Mouse (Mus musculus) embryonic stem cell, embryonic (primary cell): ENCODE measurements around the gene Lamtor2.

Experiments used
- CTCF ChIA-PET, 4 experiments: fragments of 300-600 bp in 2 of 4; fragments of 350-600 bp in 2 of 4; sonication (Branson Sonifier 250); formaldehyde crosslinking; loops; one replicate each; lab custom pipeline; 2022; ENCODE audit warnings: inconsistent platforms in 2 of 4; lab: Charles Lee
- POLR2A ChIA-PET, 4 experiments: fragments of 300-600 bp in 2 of 4; fragments of 350-600 bp in 2 of 4; sonication (Branson Sonifier 250); formaldehyde crosslinking; loops; one replicate each; lab custom pipeline; 2022; ENCODE audit warnings: antibody characterized with exemption in 4 of 4, inconsistent platforms in 1 of 4; lab: Charles Lee

Gene Lamtor2

GRCm38 (mm10) chr3:88552676-88553524 lies at the start of gene Lamtor2:
Gene Lamtor2 (minus strand): TSS chr3:88553074.
- POLR2A ChIA-PET: interaction anchor here (0.5 to 69.6 kb wide), 91 partner anchors 2 to 904 kb away, joined by 3 to 2954 read pairs (median 5); partner anchors contain the start of genes Mex3a (in 4 of the 4), Ssr2 (in 4 of the 4), Pmf1 (in 3 of the 4) and Smg5 (in 2 of the 4)
- CTCF ChIA-PET: interaction anchor here (0.6 to 2.5 kb wide), 26 partner anchors 8 to 1529 kb away, joined by 3 to 12 read pairs (median 4); partner anchors contain the start of gene Lmna (in 1 of the 4)

DNA sequence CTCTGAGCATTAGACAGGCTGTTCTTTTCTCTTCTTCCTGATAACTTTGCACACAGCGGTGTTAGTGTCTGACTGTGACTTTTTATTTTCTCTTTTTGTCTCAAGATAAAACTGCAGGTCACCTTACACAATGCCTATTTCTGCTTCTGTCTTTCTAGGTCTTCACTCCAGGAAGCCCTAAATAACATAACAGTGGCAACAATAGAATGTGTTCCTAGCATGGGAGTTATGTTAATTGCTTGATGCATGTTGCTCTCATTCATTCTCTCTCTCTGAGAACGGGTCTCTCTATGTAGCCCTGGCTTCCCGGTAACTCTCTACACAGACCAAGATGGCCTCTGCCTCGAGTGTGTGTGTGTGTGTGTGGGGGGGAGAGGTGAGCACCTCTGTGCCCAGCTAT lies 49.6 kb upstream of the Lamtor2 start:
- CTCF ChIA-PET: interaction anchor here in 2 of 4 experiments (1.1 to 4.3 kb wide), 6 partner anchors 10 to 77 kb away, joined by 4 to 40 read pairs (median 8); no protein-coding TSS in a partner anchor
- POLR2A ChIA-PET: interaction anchor here in 3 of 4 experiments (0.6 to 7.6 kb wide), 13 partner anchors 10 to 48 kb away, joined by 3 to 97 read pairs (median 18); partner anchors contain the start of gene Ssr2 (in 1 of the 3)

GRCm38 (mm10) chr3:88596547-88596946 lies 43.7 kb upstream of the Lamtor2 start:
- POLR2A ChIA-PET: interaction anchor here in 3 of 4 experiments (0.7 to 63.4 kb wide), 14 partner anchors 9 to 112 kb away, joined by 3 to 2954 read pairs (median 4); partner anchors contain the start of genes Arhgef2 (in 2 of the 3), Ssr2 (in 2 of the 3), Khdc4 (in 1 of the 3) and Lamtor2 (in 1 of the 3)
- CTCF ChIA-PET: interaction anchor here in 2 of 4 experiments (0.6 to 2.6 kb wide), 3 partner anchors 10 to 131 kb away, joined by 3 to 7 read pairs (median 3); no protein-coding TSS in a partner anchor

DNA sequence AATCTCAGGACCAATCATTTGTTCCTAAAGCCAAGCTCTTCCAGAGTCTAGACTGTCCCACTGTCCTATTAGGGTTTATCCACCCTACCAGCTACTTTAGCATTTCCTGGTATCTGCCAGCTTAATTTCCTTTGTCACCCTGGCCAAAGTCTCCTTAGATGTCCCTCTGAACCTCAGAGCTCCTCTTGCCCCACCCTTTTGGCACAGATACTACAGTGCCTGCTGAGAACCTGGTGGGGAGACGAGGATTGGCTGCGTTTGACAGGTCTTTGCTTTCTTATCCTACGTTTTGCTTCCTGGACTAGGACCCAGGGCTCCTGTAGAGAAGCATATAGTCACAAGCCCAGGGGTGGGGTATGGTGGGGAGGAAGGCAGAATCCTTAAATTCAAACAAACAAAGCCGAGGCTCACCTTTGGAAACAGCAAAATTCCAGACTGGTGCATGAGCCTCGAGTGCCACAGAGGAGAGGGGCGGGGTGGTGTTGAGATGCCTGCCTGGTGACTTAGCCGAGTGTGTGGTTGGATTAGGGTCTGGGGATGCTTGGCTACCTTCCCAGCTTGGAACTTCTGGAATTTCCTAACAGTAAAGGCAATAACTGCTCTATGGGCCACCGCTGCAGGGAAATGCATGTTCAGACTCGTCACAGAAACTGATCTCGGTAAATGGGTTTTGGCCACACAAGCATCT lies 41.2 kb upstream of the Lamtor2 start:
- CTCF ChIA-PET: interaction anchor here (0.5 to 5.0 kb wide), 8 partner anchors 10 to 608 kb away, joined by 3 to 40 read pairs (median 6); partner anchors contain the start of gene Arhgef2 (in 1 of the 4)

DNA sequence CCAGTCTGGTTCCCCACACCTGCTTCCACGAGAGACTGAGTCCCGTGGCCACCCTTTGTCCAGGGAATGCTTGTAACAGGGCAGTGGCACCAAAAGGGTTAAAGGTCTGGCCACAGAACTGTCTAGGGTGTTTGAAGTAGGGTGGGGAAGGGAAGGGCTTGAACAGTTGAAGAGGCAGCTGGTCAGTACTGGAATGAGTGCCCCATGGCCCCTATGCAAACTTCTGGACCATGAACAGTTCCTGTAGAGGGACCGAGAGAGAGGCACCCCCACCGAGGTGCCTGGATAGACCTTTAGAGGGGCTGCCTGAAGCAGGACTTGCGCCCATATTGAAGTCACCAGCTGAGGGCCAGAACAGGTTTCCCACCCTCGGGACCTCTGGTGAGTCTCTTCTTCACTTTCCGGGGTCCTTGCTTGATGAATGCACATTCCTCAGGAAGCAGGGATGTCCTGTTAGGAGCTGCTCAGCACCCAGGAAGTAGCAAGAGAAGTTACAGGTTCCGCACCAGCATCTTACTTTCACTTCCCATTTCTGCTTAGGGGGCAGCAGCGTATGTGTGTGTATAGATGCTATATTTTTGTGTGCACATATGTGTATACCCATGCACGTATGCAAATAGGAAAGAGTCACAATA lies 40.2 kb upstream of the Lamtor2 start:
- ChIA-PET CTCF (interaction anchor here (0.5 to 5.0 kb wide), 24 partner anchors 8 to 702 kb away, joined by 3 to 40 read pairs (median 4); partner anchors contain the start of genes Arhgef2 (in 1 of the 4), Lamtor2 (in 1 of the 4), Rab25 (in 1 of the 4) and Ubqln4 (in 1 of the 4)), POLR2A (interaction anchor here in 3 of 4 experiments (0.5 to 63.4 kb wide), 32 partner anchors 7 to 418 kb away, joined by 3 to 2954 read pairs (median 4); partner anchors contain the start of genes Rab25 (in 3 of the 3), Ssr2 (in 3 of the 3), Lamtor2 (in 2 of the 3) and Ubqln4 (in 2 of the 3))

More for the DNA sequence above, 41.2 kb upstream of the Lamtor2 start:
- POLR2A ChIA-PET: interaction anchor here in 3 of 4 experiments (0.5 to 63.4 kb wide), 17 partner anchors 9 to 419 kb away, joined by 3 to 2954 read pairs (median 5); partner anchors contain the start of genes Lamtor2 (in 3 of the 3), Ssr2 (in 3 of the 3), Ubqln4 (in 3 of the 3) and Rab25 (in 2 of the 3)

DNA sequence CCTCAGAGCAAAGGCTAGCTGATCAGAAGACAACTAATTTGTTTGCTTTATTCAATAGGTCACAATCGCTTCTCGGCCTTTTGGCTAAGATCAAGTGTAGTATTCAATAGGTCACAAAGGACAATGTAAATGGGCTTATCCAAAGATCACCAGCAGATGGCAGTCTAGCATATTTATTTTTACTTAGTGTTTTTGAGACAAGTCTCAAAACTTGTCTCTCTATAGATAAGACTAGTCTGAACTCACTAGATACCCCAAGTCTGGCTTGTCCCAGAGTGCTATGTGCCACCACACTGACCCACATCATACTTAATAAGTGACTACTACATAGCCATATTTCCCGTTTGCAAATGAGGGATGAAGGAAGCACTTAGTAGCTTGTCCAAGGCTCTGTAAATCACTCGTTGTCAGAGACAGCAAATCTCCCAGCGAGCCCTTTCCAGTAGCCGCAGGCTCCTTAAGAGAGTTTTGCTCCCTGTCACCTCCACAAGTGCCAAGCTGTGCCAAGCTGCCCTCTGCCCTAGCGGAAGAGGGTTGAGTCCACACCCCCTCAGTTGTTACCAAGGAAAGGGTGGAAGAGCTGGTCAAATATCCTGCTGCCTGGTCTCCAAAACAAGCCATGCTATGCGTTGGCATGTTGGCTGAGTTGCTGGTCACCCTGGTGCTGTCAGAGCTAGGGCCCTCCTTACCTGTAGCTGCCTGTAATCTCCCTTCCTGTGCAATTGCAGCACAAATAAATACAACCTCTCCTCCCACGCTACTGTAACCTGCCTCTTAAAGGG lies 39.3 kb upstream of the Lamtor2 start:
- ChIA-PET CTCF (interaction anchor here (0.6 to 5.0 kb wide), 27 partner anchors 9 to 702 kb away, joined by 3 to 40 read pairs (median 5); partner anchors contain the start of genes Arhgef2 (in 1 of the 4), Lamtor2 (in 1 of the 4), Rab25 (in 1 of the 4) and Ubqln4 (in 1 of the 4)), POLR2A (interaction anchor here (0.5 to 63.4 kb wide), 44 partner anchors 8 to 249 kb away, joined by 3 to 2954 read pairs (median 4); partner anchors contain the start of genes Lamtor2 (in 3 of the 4), Rab25 (in 3 of the 4), Ssr2 (in 3 of the 4) and Ubqln4 (in 2 of the 4))

- ChIA-PET POLR2A (interaction anchor here (0.6 to 63.4 kb wide), 43 partner anchors 8 to 778 kb away, joined by 3 to 2954 read pairs (median 5); partner anchors contain the start of genes Lamtor2 (in 3 of the 4), Ssr2 (in 3 of the 4), Rab25 (in 2 of the 4) and Ubqln4 (in 2 of the 4)), CTCF (interaction anchor here (0.5 to 5.0 kb wide), 15 partner anchors 13 to 174 kb away, joined by 3 to 40 read pairs (median 6); partner anchors contain the start of gene Arhgef2 (in 1 of the 4))
These were observed 38.2 kb upstream of the Lamtor2 start for GRCm38 (mm10) chr3:88591044-88591443.

DNA sequence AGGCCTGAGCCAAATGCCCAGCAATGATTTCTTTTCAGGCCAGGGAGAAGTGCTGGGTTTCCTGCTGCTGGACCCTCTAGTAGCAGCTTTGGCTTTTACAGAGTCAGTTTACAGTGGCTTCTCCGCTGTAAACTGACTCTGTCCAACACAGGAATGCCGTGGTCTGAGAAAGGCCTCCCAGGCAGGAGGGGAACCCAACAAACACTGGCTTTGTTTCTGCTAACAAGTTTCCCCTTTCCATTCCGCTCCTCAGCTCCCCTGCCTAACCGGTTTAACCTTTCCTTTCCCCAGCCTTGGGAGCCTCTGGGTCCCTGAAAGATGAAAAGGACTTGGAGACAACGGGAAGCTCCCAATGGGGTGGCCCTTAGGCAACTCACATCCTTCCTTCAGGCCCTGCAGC lies 37.4 kb upstream of the Lamtor2 start:
- ChIA-PET POLR2A (interaction anchor here (0.6 to 63.4 kb wide), 35 partner anchors 9 to 778 kb away, joined by 3 to 2954 read pairs (median 5); partner anchors contain the start of genes Ssr2 (in 4 of the 4), Lamtor2 (in 3 of the 4), Ubqln4 (in 2 of the 4) and Khdc4 (in 1 of the 4)), CTCF (interaction anchor here in 3 of 4 experiments (0.7 to 5.0 kb wide), 9 partner anchors 13 to 183 kb away, joined by 3 to 40 read pairs (median 6); partner anchors contain the start of gene Arhgef2 (in 1 of the 3))

DNA sequence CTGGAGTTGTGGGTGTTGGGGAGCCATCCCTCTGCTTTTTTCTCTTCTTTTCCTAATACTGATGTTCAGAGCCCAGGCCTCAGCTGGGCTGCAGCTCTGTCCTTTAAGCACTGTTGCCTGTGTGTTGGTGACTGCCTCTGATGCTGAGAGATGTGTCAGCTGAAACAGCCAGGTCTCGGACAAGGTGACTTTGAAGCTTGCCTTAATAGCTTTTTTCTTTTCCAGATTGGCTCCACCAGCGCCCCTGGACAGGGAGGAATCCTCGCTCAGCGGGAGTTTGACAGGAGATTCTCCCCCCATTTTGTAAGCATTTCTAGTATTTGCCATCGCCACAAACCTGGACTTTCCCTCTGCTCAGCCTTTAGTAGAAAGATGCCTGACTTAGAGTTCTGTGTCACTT lies 33.8 kb upstream of the Lamtor2 start:
- CTCF ChIA-PET: interaction anchor here (0.6 to 3.3 kb wide), 14 partner anchors 12 to 505 kb away, joined by 3 to 11 read pairs (median 4); partner anchors contain the start of genes Lamtor2 (in 1 of the 4), Lmna (in 1 of the 4) and Ubqln4 (in 1 of the 4)
- POLR2A ChIA-PET: interaction anchor here (0.6 to 69.6 kb wide), 56 partner anchors 10 to 409 kb away, joined by 3 to 2954 read pairs (median 5); partner anchors contain the start of genes Ssr2 (in 4 of the 4), Rab25 (in 3 of the 4), Arhgef2 (in 2 of the 4) and Lamtor2 (in 2 of the 4)

DNA sequence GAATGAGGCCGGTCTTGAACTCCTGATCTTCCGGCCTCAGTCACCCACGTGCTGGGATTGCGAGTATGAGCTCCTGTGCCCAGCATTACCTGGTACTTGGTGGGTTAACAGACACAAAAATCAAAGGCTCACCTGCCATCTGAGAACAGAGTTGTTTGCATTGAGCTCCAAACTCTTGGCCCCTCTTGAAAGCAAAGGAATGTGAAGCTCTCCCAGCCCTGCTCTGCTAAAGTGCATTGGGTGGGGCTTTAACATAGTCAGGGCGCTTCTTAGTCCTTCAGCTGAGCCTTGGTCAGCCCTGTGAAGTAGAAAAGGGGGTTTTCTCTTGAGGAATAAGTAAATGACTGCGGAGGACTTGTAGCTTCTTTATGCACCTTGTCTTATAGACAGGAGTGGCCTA lies 32.9 kb upstream of the Lamtor2 start:
- POLR2A ChIA-PET: interaction anchor here (0.6 to 69.6 kb wide), 52 partner anchors 9 to 796 kb away, joined by 3 to 2954 read pairs (median 5); partner anchors contain the start of genes Ssr2 (in 4 of the 4), Arhgef2 (in 2 of the 4), Lamtor2 (in 2 of the 4) and Rab25 (in 2 of the 4)
- CTCF ChIA-PET: interaction anchor here (0.6 to 3.3 kb wide), 13 partner anchors 13 to 56 kb away, joined by 3 to 11 read pairs (median 5); partner anchors contain the start of genes Lamtor2 (in 1 of the 4) and Ubqln4 (in 1 of the 4)

GRCm38 (mm10) chr3:88579454-88580117 lies 26.7 kb upstream of the Lamtor2 start:
- CTCF ChIA-PET: interaction anchor here in 2 of 4 experiments (0.6 to 1.5 kb wide), 2 partner anchors 25 to 27 kb away, joined by 3 read pairs; partner anchors contain the start of gene Lamtor2 (in 1 of the 2)
- POLR2A ChIA-PET: interaction anchor here in 3 of 4 experiments (1.4 to 69.6 kb wide), 19 partner anchors 9 to 244 kb away, joined by 4 to 2954 read pairs (median 11); partner anchors contain the start of genes Lamtor2 (in 3 of the 3), Ubqln4 (in 3 of the 3), Arhgef2 (in 2 of the 3) and Lmna (in 1 of the 3)

DNA sequence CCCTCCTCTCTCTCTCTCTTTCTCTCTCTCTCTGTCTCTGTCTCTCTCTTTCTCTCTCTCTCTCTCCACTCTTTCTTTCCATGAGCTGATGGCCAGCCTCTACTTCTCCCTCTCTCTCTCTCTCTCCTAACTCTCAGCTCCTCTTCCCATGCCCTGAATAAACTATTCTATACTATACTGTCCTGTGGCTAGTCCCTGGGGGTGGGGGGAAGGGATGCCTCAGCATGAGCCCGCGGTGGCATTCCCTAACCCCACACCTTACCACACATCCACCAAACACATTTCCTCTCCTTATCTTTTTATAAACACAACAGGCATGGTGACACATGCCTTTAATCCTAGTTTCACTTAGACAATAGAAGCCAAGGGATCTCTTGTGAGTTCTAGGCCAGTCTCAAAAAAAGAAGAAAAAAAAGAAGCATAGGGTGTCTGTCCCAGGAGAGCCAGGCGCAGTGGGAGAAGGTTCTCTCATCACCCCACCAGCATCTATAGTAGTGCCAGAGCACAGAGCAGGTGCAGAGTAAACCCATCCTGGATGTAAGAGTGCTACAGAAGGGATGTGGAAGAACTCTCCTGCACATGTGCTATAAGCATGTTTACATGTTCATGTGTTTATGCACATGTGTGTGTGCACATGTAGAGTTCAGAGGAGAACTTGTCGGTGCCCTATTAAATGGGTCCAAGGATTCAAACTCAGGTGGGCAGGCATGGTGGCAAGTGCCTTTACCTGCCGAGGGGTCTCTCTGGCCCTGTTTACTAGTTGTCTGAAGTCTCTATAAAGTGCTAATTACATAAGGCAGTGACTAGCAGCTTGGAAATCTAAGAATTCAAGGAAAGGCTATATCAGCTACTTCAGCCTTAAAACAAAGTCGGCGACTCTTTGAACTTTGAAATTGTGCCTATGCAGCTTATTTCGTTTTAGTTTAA lies 25.9 kb upstream of the Lamtor2 start:
- ChIA-PET POLR2A (interaction anchor here (0.6 to 69.6 kb wide), 40 partner anchors 8 to 1443 kb away, joined by 3 to 2954 read pairs (median 6); partner anchors contain the start of genes Lamtor2 (in 3 of the 4), Ubqln4 (in 3 of the 4), Arhgef2 (in 2 of the 4) and Rab25 (in 2 of the 4)), CTCF (interaction anchor here in 2 of 4 experiments (0.6 to 1.1 kb wide), 3 partner anchors 11 to 26 kb away, joined by 3 read pairs; partner anchors contain the start of gene Lamtor2 (in 1 of the 2))

- ChIA-PET POLR2A (interaction anchor here (0.6 to 69.6 kb wide), 42 partner anchors 7 to 1444 kb away, joined by 3 to 2954 read pairs (median 6); partner anchors contain the start of genes Lamtor2 (in 4 of the 4), Ubqln4 (in 4 of the 4), Arhgef2 (in 2 of the 4) and Rab25 (in 2 of the 4)), CTCF (interaction anchor here in 1 of 4 experiments (0.7 to 1.1 kb wide), 2 partner anchors 10 to 25 kb away, joined by 3 read pairs; no protein-coding TSS in a partner anchor)
These were observed 25.0 kb upstream of the Lamtor2 start for GRCm38 (mm10) chr3:88577846-88578245.
